Mouse (Mus musculus) E14TG2a.4 (cell line): ENCODE measurements around the gene Cped1.

Experiments used
- CTCF ChIP-seq: conservative IDR thresholded peaks from 2 replicates; pipeline ENCODE4 v1.5.1; 2014; ENCODE audit warnings: low read length
- POU5F1 ChIP-seq: IDR thresholded peaks from 2 replicates; pipeline ENCODE4 v1.6.1; 2014; ENCODE audit warnings: low read length, borderline replicate concordance

GRCm38 (mm10) chr6:21985732-21986540 is at the start of gene Cped1:
- no peak for TF ChIP-seq CTCF
- TF ChIP-seq POU5F1 = no peak
